Mouse (Mus musculus): Measurements from ENCODE around the gene Eif4e1b.

DNA sequence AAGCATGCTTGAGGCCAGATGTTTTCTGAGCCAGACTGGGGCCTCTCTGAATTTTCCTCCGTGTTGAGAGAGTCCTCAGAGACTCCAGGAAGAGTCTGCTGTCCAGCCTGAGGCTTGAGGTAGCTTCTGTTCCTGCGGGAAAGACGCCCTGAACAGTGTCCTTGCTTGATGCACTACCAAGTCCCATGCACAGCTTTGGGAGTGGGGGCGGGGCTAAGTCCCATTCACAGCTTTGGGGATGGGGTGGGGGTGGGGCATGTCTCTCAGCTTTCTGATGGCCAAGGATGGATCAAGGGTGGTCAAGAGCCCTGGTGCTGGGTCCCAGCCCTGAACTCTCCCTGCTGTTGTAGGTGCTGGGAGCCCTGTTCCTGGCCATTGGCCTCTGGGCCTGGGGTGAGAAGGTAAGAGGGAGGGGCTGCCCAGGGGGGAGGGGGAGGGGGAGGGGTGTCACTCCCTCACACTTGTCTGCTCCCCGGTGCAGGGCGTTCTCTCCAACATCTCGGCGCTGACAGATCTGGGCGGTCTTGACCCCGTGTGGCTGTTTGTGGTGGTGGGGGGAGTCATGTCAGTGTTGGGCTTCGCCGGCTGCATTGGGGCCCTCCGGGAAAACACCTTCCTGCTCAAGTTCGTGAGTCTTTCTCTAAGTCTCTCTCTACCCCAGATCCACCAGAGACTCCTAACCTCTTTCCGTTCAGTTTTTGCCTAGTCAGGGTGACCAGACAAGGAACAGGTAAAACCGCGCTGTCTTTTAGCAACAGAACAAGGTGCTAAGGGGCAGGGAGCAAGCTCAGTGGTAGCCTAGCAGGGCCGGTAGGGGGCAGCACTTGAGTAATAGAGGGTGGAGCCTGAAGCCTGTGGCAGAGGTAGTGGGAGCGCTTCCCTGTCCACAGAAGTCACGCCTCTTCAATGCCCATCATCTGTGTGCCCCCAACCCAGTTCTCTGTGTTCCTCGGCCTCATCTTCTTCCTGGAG, 8.7 kb downstream of the Eif4e1b start:
- no peak for TF ChIP-seq CTCF (IDR thresholded peaks at IDR 0.05; ENCODE audit: borderline replicate concordance, control insufficient read depth, extremely low read depth, insufficient read depth, low read length, poor library complexity)
- no peak for TF ChIP-seq POLR2A (IDR thresholded peaks at IDR 0.05; ENCODE audit: control insufficient read depth, extremely low read depth, insufficient read depth, low read length, poor library complexity)
